Mouse (Mus musculus) hindbrain, postnatal 0 days (tissue): Measurements from ENCODE around the gene Gm9857. TPM values are rescaled to one million over a fixed set of nuclear protein-coding genes. Genes with fewer than 3 reads are reported as not detected.

Experiments used
- ATAC-seq: fragments of 200-750 bp; cut with Nextera tagmentation; 2 replicates; pipeline ENCODE4 v1.8.0; 2017; ENCODE audit warnings: mild to moderate bottlenecking, moderate TSS enrichment, moderate library complexity
- DNase-seq: peaks from one replicate; pipeline ENCODE4 v3.0.0-alpha.2; 2015; ENCODE audit warnings: low spot score
- H3K27ac ChIP-seq: fragments of 300-500 bp; sonication (generic); 2 replicates; pipeline ENCODE4 v1.5.1; 2014; ENCODE audit warnings: mild to moderate bottlenecking
- H3K27me3 ChIP-seq: fragments of 300-500 bp; sonication (generic); 2 replicates; pipeline ENCODE4 v1.6.1; 2014; ENCODE audit warnings: low read length, mixed read lengths; ENCODE audit not compliant: insufficient read depth
- H3K36me3 ChIP-seq: fragments of 300-500 bp; sonication (generic); 2 replicates; pipeline ENCODE4 v1.6.1; 2014; ENCODE audit warnings: low read length, mixed read lengths; ENCODE audit not compliant: insufficient read depth
- H3K4me1 ChIP-seq: fragments of 300-500 bp; sonication (generic); 2 replicates; pipeline ENCODE4 v1.6.1; 2014; ENCODE audit warnings: antibody characterized with exemption, low read length, mixed read lengths; ENCODE audit not compliant: insufficient read depth
- H3K4me2 ChIP-seq: fragments of 300-500 bp; sonication (generic); 2 replicates; pipeline ENCODE4 v1.6.1; 2014; ENCODE audit warnings: low read depth, mild to moderate bottlenecking, low read length, moderate library complexity, mixed read lengths
- H3K4me3 ChIP-seq: fragments of 300-500 bp; sonication (generic); 2 replicates; pipeline ENCODE4 v1.5.1; 2014; ENCODE audit warnings: low read length
- H3K9ac ChIP-seq: fragments of 300-500 bp; sonication (generic); replicated peaks from 2 replicates; pipeline ENCODE4 v1.6.1; 2014; ENCODE audit warnings: mild to moderate bottlenecking, low read length, moderate library complexity, mixed read lengths
- H3K9me3 ChIP-seq: fragments of 300-500 bp; sonication (generic); 2 replicates; pipeline ENCODE4 v1.6.1; 2016; ENCODE audit warnings: low read length, mixed read lengths
- CTCF ChIP-seq: IDR thresholded peaks from 2 replicates; pipeline ENCODE4 v1.5.1; 2016; ENCODE audit warnings: antibody characterized with exemption, control low read depth, low read depth
- WGBS: fragments of 180-500 bp; shearing (Covaris S2); extraction: QIAGEN DNeasy Blood & Tissue Kit; methylation state at CpG from one replicate; pipeline ENCODE4 v1.1.7; 2014; 5-methylcytosine and 5-hydroxymethylcytosine counted together
- polyA plus RNA-seq: library from polyadenylated mRNA; unstranded; fragments of >200 nt; fragmentation: Nextera tagmentation; extraction: Ambion mirVana; gene quantifications from 2 replicates; pipeline ENCODE4 v1.2.1, GENCODE M21; 2015
- total RNA-seq: library from RNA; depleted of rRNA; stranded (reverse); fragments of >200 nt; gene quantifications from 2 replicates; pipeline ENCODE4 v1.2.3, GENCODE M21; 2014

Gm9857 gene
- total and polyA plus RNA-seq, 2 experiments from 2014 or later: 0.54 TPM; not detected in 1

DNA sequence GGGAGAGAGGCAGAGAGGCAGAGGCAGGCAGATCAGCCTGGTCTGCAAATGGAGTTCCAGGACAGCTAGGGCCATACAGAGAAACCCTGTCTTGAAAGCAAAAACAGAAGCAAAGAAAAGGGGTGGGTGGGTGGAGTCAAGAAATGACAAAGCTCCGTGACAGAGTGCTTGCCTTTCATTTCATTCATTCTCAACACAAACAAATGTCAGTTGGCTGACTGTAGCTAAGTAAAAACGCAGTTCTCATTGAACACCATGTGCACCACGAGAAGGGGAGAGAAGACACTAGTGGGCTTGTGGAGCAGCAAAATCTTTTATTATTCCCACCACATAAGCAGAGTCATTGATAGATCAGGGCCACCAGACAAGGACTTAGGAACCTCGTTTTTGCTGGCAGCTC is 23.4 kb downstream of the Gm9857 start:
- DNase-seq: no peak
- no peaks in the 10 kb centered on the region for H3K36me3 ChIP-seq
- WGBS: 29% methylated on average over 4 of the region's 4 CpGs
- no peak overlapping the region for H3K4me3 ChIP-seq
- no peak overlapping the region for H3K27ac ChIP-seq
- H3K27me3 ChIP-seq: no peaks in the 10 kb centered on the region
- TF ChIP-seq CTCF: no peak
- H3K4me1 ChIP-seq: no peaks in the 10 kb centered on the region
- no peak overlapping the region for H3K4me2 ChIP-seq
- ATAC-seq: no peak
- H3K9ac ChIP-seq: no peak overlapping the region
- H3K9me3 ChIP-seq: no peaks in the 10 kb centered on the region

DNA sequence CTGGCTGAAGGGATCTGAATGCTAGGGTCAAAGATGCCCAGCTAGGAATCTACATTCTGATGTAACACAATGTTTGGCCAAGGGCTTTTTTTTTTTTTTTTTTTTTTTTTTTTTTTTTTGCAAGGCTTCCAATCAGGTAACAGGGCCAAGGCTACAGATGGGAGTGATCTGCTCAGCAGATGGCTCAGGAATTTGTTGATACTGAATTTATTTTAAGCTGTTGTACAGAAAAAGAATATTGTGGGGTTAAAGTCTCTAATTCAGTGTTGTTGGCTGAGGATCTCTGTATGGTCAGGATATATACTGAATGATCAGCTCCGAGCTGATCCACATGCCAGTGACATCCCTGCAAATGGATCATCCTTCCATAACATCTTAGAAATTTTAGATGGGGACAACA is 24.2 kb downstream of the Gm9857 start:
- ATAC-seq: no peak
- H3K4me3 ChIP-seq: no peak overlapping the region
- TF ChIP-seq CTCF: no peak
- no peaks in the 10 kb centered on the region for H3K36me3 ChIP-seq
- no peaks in the 10 kb centered on the region for H3K27me3 ChIP-seq
- no peaks in the 10 kb centered on the region for H3K9me3 ChIP-seq
- DNase-seq: no peak
- no peak overlapping the region for H3K4me2 ChIP-seq
- no peaks in the 10 kb centered on the region for H3K4me1 ChIP-seq
- no peak overlapping the region for H3K9ac ChIP-seq
- no peak overlapping the region for H3K27ac ChIP-seq
- 90% methylated on average over 1 of the region's 1 CpGs for WGBS

GRCm38 (mm10) chr3:108911548-108912413 is 28.5 kb downstream of the Gm9857 start, which contains the start of gene Prpf38b:
Gene Prpf38b, minus strand, starts transcription at chr3:108911727.
- peaks cover 8% of the 10 kb centered on the region; the same call in 1 of the 2 replicates for H3K36me3 ChIP-seq
- ATAC-seq: peak; percentile 100
- peak within 1 kb of the TSS; percentile 77 for H3K9ac ChIP-seq
- peak; percentile 99 for DNase-seq
- no peak for TF ChIP-seq CTCF
- H3K27me3 ChIP-seq: no peaks in the 10 kb centered on the region
- peak within 1 kb of the TSS; percentile 95 for H3K4me3 ChIP-seq
- H3K9me3 ChIP-seq: no peaks in the 10 kb centered on the region
- peak within 1 kb of the TSS; percentile 93 for H3K27ac ChIP-seq
- peaks cover 7% of the 10 kb centered on the region; the same call in 1 of the 2 replicates for H3K4me1 ChIP-seq
- WGBS: under 1% methylated on average over 53 of the region's 53 CpGs
- peak within 1 kb of the TSS; percentile 97 for H3K4me2 ChIP-seq

DNA sequence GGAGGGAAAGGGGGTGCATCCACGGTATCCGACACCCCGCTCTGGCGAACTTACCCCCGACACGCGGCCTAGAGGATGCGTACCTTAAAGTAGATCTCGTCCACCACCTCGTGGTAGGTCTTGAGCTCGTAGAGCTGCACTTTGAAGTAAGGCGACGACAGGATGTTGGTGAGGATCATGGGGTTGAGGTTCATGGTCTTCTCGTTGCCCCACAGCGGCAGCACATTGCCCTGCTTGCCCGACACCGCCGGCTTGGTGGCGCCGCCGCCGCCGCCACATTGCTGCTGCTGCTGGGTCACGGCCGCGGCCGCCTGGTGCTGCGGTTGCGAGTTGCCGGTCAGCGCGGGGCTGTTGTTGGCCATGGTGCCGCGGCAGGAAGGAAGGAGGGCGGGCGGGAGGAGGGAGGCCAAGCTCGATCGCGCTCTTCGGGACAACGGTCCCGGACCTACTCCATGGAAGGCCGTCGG is 29.1 kb downstream of the Gm9857 start:
- peak; percentile 89 for ATAC-seq

DNA sequence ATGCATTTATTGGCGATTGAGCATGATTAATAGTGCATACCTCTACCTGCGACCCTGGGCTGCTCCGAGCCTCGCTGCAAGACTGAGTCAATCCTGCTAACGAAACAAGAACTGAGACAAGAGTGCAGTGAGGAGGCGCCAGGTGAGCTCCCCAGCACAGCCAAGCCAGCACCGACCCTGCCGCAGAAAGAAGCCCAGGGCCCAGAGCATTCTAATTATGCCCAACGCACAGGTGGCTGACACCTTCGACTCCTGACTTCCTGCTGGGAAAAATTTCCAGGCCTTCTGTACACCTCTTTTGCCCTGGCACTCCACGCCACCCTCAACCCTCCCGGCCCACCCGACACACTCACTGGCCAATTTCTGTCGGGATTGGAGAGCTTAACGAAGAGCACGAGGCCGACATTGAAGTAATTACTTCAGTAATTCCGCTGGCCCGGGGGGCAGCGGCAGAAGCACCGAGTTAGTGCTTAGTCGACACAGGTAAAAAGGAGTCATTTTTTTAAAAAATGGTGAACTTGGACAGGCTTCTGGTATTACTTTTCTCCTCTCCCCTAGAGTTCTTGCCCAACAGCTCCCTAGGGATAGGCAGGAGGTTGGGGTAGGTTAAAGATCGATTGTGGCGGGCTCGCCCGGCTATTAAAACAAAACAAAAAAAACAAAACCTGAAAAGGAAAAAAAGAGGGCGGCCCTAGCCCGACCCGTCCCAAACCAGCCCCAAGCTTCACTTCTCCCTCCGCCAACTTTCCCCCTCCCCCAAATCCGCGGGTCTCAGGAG is 29.8 kb downstream of the Gm9857 start:
- peak overlapping the region; percentile 93 for H3K27ac ChIP-seq
- H3K4me1 ChIP-seq: peaks cover 7% of the 10 kb centered on the region; the same call in 1 of the 2 replicates
- WGBS: under 1% methylated on average over 31 of the region's 32 CpGs
- H3K9ac ChIP-seq: peak overlapping the region; percentile 77
- no peak for TF ChIP-seq CTCF
- DNase-seq (peak; percentile 10), ATAC-seq (no peak)
- H3K4me3 ChIP-seq: peak overlapping the region; percentile 95
- H3K27me3 ChIP-seq: no peaks in the 10 kb centered on the region
- H3K4me2 ChIP-seq: peak overlapping the region; percentile 97
- H3K36me3 ChIP-seq: peaks cover 8% of the 10 kb centered on the region; the same call in 1 of the 2 replicates
- H3K9me3 ChIP-seq: no peaks in the 10 kb centered on the region

More for the DNA sequence above, 29.1 kb downstream of the Gm9857 start:
- TF ChIP-seq CTCF: peak; percentile 71
- peaks cover 7% of the 10 kb centered on the region; the same call in 1 of the 2 replicates for H3K4me1 ChIP-seq
- H3K9me3 ChIP-seq: no peaks in the 10 kb centered on the region
- peak overlapping the region; percentile 97 for H3K4me2 ChIP-seq
- H3K4me3 ChIP-seq: peak overlapping the region; percentile 95
- H3K36me3 ChIP-seq: peaks cover 8% of the 10 kb centered on the region; the same call in 1 of the 2 replicates
- peak overlapping the region; percentile 93 for H3K27ac ChIP-seq
- H3K27me3 ChIP-seq: no peaks in the 10 kb centered on the region
- peak overlapping the region; percentile 77 for H3K9ac ChIP-seq
- DNase-seq: peak; percentile 81
- under 1% methylated on average over 33 of the region's 44 CpGs for WGBS

- WGBS: 95% methylated on average over 6 of the region's 6 CpGs
- H3K9me3 ChIP-seq: no peaks in the 10 kb centered on the region
- no peak overlapping the region for H3K9ac ChIP-seq
- H3K4me3 ChIP-seq: no peak overlapping the region
- peaks cover 26% of the 10 kb centered on the region for H3K36me3 ChIP-seq
- H3K4me2 ChIP-seq: no peak overlapping the region
- no peak overlapping the region for H3K27ac ChIP-seq
- H3K4me1 ChIP-seq: no peaks in the 10 kb centered on the region
- no peak for TF ChIP-seq CTCF
- no peak for ATAC-seq
- no peak for DNase-seq
- H3K27me3 ChIP-seq: no peaks in the 10 kb centered on the region
Measured at GRCm38 (mm10) chr3:108902934-108903333, 37.3 kb downstream of the Gm9857 start.
